Mouse (Mus musculus): ENCODE measurements around the gene Mfsd6.
"Not testable (repeated sequence)": the region's sequence is repeated elsewhere in the genome, so short reads cannot be mapped to it uniquely, and the experiment has no call there.

Gene Mfsd6

DNA sequence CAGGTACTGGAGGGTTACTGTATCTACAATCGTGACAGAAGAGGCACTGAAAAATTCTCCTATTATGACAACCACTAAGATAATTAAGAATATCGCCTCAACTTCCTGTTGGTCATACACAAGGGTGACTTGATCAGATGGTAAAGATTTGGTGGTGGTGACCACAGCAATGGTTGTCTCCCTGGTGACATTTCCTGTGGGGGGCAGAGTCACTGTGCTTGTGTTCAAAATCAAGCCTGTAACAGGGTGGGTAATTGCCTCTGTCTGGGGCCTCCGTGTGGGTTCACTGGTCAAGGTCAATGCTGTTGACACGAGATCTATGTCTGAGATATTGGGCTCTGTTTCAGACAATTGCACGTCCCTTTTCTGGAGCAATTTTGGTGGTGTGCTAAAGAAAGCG is 18.5 kb downstream of the Mfsd6 start:
- DNase-seq (ENCODE audit: low read depth, low spot score): no peak

DNA sequence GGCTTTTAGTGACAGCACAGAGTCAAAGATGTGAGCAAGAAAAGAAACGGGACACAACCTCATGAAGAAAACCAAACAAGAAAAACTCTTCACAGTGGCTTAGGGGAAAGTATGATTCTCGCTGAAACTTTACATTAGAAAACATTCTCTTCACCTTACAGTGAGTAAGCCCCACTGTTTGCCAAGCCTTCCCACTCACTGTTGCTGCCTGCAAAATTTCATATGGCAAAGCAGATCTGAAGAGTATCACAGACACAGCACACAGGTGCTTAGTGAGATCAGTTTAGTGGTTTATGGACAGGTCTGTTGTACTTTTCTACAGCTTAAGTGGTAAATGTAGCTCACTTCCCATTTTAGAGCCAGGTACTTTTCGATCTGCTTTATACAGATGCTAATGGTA is 20.2 kb downstream of the Mfsd6 start:
- DNase-seq (ENCODE audit: low read depth, low spot score): no peak

DNA sequence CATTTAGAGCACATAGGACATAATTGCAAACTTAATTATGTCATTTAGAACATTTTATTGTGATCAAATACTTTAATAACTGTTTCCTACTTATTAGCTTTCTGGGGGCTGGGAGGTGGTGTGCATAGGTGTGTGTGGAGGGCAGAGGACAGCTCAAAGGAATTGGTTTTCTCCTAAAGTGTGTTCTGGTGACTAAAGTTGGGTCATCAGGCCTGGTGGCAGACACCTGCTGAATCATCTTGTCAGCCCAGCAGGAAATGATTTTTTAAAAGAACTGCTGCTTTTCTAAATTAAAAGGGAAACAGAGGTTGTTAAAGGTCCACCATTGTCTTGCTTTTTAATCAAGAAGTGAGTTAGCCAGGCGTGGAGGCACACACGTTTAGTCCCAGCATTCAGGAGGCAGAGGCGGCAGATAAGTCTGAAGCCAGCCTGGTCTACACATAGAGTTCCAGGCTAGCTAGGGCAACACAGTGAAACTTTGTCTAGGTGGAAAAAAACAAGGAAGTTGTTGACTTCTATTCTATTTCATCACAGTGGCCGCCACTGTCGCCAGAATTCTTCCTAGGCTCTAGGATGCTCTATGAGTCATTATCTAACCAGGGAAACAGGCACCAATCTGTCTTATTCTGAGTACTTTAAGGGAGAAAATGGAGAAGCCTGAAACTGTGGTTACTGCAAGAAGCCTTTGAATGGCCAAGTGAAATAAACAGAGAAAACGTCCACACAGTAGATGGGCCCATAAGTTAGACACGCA is 24.3 kb downstream of the Mfsd6 start:
- DNase-seq (ENCODE audit: low read depth, low spot score): no peak

DNA sequence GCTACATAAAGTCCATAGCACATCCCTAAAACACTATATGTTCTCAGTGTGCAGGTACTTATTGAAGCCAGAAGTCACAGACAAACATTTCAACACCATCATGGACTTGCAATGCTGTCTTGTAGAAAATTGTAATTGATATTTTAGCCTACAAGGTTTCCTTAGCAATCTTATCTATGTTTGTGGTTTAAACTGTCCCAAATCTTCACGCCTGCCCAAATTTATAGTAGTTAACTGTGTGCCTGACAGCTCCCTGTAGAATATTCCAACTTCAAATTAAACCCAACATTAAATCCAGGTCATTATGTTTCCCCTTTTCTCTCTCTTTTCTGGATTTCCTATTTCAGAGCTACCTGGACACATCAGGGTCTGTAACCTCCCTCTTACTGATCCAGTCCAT is 25.3 kb downstream of the Mfsd6 start:
- DNase-seq (ENCODE audit: low read depth, low spot score): no peak

DNA sequence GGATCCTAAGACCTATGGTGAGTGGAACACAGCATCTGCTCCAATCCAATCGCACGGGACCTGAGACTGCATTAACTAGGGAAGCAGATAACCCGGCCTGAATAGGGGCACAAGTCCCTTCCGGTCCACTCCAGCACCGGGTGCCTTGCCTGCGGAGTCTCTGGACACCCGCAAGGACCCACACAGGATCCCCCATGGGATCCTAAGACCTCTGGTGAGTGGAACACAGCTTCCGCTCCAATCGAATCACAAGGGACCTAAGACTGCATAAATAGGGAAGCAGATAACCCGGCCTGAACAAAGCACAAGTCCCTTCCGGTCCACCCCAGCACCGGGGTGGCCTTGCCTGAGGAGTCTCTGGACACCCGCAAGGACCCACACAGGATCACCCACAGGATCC is 32.8 kb downstream of the Mfsd6 start:
- DNase-seq (ENCODE audit: low read depth, low spot score): not testable (repeated sequence)

DNA sequence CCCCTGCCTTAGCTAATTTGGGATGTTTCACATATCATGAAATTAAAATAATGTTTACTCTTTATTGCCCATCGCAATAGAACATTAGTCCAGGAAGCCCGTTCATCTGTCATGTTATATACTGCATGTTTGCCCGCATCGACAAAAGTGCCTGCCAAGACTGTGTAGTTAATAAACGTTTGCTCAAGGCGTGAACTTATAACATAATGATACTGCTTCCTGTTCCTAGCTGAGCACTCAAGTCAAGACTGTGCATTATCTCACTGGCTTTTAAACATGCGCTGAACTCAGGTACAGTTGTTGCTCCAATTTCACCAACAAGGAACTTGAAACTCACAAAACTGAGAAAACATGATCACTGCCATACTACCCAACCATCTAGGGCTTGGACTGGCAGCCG is 39.6 kb downstream of the Mfsd6 start:
- no peak for DNase-seq (ENCODE audit: low read depth, low spot score)

DNA sequence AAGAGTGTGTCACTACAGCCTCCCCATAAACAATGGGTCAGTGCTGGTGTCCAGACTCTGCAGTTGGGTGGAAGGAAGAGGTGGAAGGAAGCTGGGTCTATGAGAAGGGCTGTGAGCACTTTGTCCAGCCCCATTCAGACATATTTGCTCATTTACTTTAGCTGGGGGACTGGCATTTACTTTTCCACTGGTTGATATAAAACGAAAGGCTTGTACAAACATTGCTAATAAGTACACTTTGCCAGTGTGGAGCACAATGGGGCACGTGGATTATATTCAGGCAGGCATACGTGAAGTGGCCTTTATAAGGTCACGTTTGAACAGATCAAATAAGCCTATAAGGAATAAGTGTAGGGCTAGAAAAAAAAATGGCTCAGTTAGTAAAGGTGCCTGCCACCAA is 43.7 kb downstream of the Mfsd6 start:
- no peak for DNase-seq (ENCODE audit: low read depth, low spot score)

DNA sequence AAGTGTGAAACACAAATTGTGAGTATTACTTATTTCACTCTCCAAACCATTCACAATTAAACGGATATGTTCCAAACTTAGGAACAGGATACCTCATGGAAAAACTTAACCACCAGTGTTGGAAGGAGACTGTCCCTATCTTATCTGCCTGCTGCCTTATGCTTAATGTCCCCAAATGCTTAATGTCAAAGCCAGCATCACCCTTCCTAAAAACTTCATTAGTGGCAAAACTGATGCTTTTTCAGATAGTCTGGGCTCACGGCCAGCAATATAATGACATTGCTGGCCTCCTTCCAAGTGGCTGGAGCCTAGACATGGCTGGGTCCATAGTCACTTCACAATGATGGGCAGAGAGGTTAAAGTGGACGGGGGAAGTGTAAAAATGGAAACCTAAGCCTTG is 50.6 kb downstream of the Mfsd6 start:
- no peak for DNase-seq (ENCODE audit: low read depth, low spot score)

DNA sequence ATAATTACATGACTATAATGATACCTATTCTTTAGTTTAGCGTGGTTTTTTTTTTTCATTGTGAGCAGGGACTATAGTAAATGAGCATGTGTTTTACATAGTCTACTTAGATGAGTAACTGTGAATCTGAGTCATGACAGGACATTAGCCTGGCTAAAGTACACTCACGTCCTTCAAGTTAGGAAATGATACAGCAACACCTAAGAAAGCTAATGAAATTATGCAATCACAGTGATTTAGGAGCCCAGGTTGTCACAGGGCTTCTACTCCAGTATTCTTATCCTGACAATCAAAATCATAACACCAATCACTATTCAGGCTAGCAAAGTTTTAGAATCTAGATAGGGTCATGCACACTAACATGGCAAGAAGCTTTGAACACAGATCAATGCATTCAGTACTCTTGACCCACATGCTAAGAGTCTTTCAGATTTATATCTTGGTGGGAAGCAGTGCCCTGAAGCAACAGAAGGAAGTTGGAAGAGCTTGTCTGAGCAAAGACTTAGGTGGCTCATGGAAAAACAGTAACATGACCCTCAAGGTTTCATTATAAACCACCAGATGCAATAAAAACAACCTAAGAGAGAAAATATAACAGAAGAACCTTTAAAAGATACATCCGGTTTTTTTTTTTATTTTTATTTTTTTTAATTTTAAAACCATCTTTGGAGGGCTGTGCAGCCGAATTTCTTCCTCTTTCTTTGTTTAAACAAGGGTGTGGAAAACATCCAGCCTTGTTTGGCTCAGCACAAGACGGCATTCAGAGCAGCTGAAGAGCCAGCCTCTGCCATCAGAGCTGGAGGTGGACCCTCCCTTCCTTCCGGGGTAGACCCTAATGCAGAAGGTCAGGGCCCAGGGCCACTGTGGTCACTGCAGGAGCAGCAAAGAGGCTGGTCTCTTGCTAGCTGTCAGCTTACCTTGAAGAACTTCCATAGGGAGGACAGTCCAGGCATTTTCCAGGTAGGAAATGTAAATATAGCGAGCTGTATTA is 51.4 kb downstream of the Mfsd6 start:
- no peak for DNase-seq (ENCODE audit: low read depth, low spot score)

DNA sequence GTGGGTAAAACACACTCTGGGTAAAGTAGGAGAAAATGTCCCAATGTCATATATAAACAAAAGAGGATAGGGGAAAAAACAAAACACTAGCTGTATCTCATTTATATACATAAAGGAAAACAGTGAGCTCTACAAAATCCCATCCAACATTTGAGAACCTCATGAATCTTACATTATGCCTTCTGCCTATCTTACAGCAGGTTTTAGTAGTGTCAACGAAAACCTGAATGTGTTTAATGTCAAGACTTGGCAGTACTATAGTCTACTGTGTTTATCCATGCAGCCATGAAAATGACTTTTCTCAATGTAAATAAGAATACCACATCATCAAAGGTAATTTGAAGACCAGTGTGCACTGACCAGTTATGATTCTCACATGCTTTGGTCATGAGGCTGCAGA is 57.3 kb downstream of the Mfsd6 start:
- no peak for DNase-seq (ENCODE audit: low read depth, low spot score)

DNA sequence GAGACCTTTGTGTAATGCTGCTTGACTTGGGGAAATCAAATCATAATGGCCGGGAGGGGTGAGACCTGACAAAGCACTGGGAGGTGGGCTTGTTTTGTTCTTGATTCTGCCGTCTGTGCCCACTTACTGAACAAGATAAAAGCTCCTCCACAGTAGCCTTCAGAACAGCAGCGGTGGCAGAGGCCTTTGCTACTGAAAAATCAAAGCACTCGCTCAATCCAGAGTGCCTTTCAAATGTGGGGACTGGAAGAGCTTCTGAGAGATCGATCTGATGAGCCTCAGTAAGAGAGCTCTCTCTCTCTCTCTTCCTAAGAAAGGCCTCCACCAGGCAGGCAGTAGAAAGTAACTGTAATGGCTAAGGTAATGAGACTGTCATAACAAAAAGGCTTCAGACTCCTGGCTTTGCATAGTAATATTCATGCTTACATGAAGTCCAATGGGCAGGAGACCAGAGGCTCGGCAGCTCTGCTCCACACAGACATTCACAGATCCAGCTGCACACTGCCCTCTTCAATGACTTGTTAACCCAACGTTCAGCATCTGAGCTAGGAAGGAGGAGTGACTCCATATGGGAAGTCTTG is 58.4 kb downstream of the Mfsd6 start:
- no peak for DNase-seq (ENCODE audit: low read depth, low spot score)

DNA sequence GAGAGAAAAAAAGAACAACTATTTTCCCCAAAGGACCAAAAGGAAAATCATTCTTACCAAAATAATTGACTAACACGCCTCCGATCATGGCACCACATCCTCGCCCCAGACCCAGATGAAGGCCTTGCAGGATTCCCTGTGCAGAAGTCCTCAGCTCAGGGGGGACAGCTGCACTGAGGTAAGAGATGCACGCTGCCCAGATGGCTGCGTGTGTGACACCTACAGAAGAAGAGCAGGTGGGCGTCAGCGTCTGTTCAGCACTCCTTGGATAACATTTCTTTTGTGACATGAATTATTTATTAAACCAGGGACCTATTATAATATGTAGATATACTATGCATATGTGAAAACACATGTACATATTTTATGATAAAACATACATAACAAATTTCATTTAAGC is 64.0 kb downstream of the Mfsd6 start:
- no peak for DNase-seq (ENCODE audit: low read depth, low spot score)

DNA sequence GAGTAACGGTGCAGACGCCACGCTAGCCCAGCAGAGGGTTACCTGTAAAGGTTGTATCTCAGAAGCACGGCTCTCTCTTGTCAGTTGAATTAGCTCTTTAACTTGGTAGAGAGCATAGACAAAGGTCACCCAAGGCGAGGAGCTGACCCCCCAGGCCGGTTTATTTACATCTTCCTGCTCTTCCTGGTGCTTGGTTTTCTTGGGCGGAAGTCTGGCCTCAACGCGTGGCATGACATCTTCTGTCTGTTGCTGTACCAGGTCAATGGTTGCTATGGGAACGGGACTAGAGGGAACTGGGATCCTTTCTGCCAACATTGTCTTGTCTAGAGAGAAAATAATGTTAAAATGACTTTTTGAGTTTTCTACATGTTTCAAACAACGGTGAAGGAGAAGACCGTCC is 66.5 kb downstream of the Mfsd6 start:
- DNase-seq (ENCODE audit: low read depth, low spot score): no peak

DNA sequence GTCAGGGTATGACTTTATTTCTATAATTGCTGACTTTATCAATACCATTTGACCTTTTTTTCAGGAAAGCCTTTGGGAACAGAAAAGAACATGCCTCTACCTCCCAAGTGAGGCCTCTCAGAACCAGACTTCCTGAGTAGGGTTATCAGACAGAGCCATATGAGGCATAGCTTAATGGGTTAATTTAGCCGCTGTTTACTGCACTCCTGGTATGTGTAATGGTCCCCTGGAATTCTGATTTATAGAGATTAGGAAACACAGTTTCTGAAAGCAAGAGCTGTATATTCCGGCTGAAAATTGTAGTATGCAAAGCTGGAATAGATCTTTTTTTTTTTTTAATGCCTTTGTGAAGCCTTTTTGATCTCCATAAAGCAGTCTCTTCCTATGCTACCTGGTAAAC is 67.0 kb downstream of the Mfsd6 start:
- no peak for DNase-seq (ENCODE audit: low read depth, low spot score)

DNA sequence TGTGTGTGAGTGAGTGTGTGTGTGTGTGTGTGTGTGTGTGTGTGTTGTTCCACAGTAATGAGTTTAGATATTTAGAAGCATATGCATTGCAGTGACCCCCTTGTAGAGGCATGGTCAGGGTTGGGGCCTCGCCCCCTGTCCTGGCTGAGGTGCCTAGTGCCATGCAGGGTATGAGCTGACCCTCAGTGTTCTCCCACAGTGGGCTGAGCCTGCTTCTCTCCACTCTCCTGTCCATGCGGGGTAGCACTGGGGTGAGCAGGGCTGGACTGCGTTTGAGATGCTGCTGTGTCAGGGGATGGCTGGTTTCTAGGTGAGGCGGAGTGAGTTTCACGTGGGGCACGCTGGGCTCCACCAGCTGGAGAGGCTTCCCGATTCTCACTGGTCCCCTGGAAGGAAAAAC is 69.1 kb downstream of the Mfsd6 start:
- DNase-seq (ENCODE audit: low read depth, low spot score): no peak

DNA sequence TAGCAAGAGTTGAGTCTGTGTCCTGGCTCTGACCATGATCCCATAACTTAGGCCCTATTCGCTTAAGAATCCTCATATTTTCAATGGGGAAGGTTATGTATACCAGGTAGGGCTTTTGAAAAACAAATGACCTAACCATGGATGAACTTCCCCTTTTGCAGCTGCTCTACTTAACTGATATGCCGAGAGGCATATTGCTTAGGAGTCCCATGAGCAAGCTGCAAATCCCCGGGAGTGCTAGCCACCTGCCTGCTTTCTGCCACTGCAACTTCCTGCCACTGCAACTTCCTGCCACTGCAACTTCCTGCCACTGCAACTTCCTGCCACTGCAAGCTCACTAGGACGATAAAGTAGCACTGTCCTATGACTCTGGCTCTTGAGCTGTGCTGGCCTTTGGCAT is 72.1 kb downstream of the Mfsd6 start:
- DNase-seq (ENCODE audit: low read depth, low spot score): no peak

DNA sequence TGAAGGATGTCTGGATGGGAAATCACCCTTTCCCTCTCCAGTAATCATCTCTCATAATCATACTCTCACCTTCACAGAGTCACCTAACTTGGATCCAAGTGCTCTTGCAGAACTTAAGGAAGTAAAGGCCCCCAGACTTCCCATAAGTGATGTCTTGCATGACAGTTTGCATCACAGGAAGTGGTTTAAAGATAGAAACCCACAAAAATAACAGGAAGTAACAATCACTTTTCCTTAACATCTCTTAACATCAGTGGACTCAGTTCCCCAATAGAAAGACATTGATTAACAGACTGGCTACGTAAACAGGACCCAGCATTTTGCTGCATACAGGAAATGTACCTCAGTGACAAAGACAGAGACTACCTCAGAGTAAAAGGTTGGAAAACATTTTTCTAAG is 73.9 kb downstream of the Mfsd6 start:
- no peak for DNase-seq (ENCODE audit: low read depth, low spot score)

DNA sequence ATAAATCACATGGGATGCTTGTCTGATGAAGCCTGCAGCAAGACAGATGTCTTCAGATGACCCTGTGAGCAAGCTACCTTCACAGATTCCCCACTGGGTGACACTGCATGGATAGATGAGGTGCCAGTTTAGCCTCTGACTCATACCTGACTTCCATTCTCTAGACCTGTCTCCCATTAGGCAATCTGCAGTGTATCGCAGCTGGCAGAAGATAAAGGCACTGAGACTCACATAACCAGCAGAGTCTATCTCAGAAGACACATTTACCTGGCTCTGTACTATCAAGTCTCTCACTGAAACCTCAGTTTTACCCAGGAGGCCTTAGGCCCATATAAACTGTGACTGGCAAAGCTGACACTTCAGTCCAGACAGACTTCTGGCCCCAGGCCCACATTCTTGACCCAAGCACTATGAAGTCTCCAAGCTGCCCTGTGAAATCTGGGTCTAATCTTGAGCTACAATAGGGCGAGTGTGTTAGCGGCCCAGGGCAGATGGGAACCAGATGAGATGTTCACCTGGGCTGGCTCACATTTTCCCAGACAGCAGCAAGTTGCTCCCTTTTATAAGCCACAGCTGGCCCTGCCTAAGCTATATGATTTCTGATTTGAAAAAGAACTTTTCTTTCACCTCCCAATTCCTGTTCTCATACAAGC is 74.5 kb downstream of the Mfsd6 start:
- DNase-seq (ENCODE audit: low read depth, low spot score): no peak

DNA sequence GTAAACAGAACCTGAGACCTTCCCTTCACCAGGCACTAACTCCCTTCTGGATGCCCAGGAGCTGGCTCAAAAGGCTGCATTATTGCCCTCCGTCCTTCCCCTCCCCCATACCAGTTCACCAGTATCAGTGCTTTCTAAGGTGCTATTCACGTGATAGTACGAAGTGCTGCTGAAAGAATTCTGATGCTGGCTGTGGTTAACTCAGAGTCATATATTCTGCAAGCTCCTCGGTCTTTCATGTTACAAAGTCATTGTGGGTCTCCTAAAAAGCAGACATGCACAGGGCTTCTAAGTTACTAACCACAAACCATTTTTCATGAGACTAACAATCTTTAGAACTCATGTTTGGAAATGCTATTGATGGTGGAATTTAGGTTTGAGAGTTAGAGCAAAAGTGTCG is 77.2 kb downstream of the Mfsd6 start:
- DNase-seq (ENCODE audit: low read depth, low spot score): no peak

DNA sequence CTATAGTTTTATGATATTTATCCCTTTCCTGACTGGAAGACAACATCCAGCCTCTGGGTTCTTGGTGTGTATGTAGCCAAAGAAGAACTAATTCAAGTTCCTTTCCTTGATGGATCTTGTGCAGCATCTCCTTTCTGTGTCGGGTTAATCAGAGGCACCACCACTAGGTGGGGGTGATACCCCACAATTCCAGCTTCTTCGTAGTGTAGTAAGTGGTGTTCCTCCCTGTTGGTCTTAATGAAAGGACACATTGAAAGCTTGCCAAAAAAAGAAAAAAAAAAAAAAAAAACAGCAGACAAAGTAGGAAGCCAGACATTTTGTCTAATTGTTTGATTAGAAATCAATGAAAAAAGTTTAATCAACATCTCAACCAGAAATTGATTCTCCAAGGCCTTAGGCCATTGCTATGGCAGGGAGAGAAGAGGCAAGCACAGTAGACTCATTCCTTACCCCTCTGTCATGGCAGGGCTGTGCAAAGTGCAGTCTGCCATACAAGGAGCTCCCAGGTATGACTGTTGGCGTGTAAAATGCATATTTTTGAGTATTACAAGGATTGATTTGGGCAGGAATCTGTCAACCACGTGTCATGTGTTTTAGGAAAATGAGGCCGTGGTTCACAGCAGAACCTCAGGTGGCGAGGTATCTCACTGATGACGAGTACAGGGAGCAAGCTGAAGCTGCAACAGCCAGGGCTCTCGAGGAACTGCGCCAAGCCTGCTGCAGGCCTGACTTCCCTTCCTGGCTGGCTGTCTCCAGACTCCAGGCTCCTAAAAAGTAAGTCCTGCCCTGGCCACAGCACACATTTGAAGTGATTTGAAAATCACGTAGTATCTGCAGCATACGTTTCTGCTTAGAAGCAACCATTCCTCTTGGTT is 78.9 kb downstream of the Mfsd6 start:
- no peak for DNase-seq (ENCODE audit: low read depth, low spot score)

DNA sequence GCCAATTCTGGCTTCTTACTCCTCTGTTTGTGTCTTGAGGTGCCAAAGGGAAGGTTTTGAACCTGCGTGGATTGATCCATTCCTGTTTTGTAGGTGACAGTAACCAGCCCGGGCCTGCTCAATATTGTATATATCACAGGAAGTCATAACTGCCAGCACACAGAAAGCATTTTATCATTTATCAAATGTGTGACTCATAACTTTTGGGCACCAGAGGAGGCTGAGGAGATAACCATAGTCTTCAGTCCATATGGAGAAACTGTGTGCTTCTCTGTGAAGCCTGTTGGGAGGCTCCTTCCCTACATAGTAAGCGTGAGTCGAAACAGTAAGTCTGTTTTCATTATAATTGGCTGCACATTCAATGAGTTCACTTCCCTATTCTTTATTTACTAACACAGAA is 86.5 kb downstream of the Mfsd6 start:
- no peak for DNase-seq (ENCODE audit: low read depth, low spot score)

Measured in embryo, embryonic 11.5 days (tissue).